Comparison of ENCODE assay signal across 11 mouse cellular contexts in the genomic region with DNA sequence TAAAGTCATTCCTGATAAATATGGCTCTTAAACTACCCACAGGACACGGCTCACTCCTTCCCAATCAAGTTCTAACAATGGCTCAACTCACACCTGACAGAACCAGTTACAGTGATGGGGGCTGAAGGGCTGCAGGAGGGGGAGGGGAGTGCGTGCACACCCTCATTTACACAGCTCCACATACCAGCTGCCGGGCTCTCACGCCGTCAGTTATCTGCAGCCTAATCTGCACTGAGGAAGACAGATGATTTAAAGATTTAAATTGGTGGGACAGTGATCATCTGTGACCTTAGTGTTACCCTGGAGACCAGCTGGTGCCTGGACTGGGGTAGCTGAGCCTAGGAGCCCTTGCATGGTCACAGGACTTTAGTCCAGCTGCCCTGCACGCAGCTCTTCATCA.
DNase-seq lines count a peak whose midpoint lies in the region; ATAC-seq and TF ChIP-seq lines count a peak whose summit lies in the region.
"Had no signal": no experiment of that assay in that cellular context is flagged by ENCODE, and none has a peak within 500 bp of the region (broad histone marks: within the 10 kb centered on the region; RNA-seq: fewer than 3 reads in every experiment).

No protein-coding gene starts in this region.

- no peak overlapping the region for H3K4me2 ChIP-seq in stomach, embryonic 15.5 days
- H3K4me2 ChIP-seq in stomach, postnatal 0 days (replicated peaks; ENCODE audit: low read depth), result no peak overlapping the region
- peak overlapping the region; percentile 8; the same call in 1 of the 2 replicates for H3K4me2 ChIP-seq in hindbrain, embryonic 13.5 days
- H3K4me2 ChIP-seq in midbrain, embryonic 13.5 days (replicated peaks), result 0 out of 2 replicates have a peak overlapping the region, but pooled peaks have one; percentile 12

- no peak for TF ChIP-seq EP300 in stomach, postnatal 0 days (optimal IDR thresholded peaks at IDR 0.05)

- no peak for TF ChIP-seq CTCF in stomach, postnatal 0 days (IDR thresholded peaks at IDR 0.05; ENCODE audit: low read depth)

- WGBS in stomach, embryonic 15.5 days, result 8% methylated on average over 6 of the region's 6 CpGs
- WGBS in stomach, postnatal 0 days, result 13% methylated on average over 6 of the region's 6 CpGs
- WGBS in hindbrain, embryonic 13.5 days, result 13% methylated on average over 6 of the region's 6 CpGs
- 23% methylated on average over 6 of the region's 6 CpGs for WGBS in midbrain, embryonic 13.5 days

- H3K4me1 ChIP-seq in stomach, embryonic 15.5 days, result peaks cover 7% of the 10 kb centered on the region; the same call in 1 of the 2 replicates
- H3K4me1 ChIP-seq in stomach, postnatal 0 days (replicated peaks; ENCODE audit: control insufficient read depth, insufficient read depth), result no peaks in the 10 kb centered on the region
- peaks cover 25% of the 10 kb centered on the region for H3K4me1 ChIP-seq in hindbrain, embryonic 13.5 days (replicated peaks)
- H3K4me1 ChIP-seq in midbrain, embryonic 13.5 days (replicated peaks), result peaks cover 23% of the 10 kb centered on the region

- H3K4me3 ChIP-seq in stomach, embryonic 15.5 days (replicated peaks), result no peak overlapping the region
- no peak overlapping the region for H3K4me3 ChIP-seq in stomach, postnatal 0 days (ENCODE audit: low read depth, low read length)
- H3K4me3 ChIP-seq in hindbrain, embryonic 13.5 days, result no peak overlapping the region
- no peak overlapping the region for H3K4me3 ChIP-seq in midbrain, embryonic 13.5 days (replicated peaks)

- H3K27ac ChIP-seq in stomach, embryonic 15.5 days, result no peak overlapping the region
- H3K27ac ChIP-seq in stomach, postnatal 0 days (replicated peaks), result no peak overlapping the region
- no peak overlapping the region for H3K27ac ChIP-seq in hindbrain, embryonic 13.5 days
- no peak overlapping the region for H3K27ac ChIP-seq in midbrain, embryonic 13.5 days

- no peak for DNase-seq in stomach, postnatal 0 days (ENCODE audit: low spot score)
- no peak for DNase-seq in gastrocnemius, postnatal 36 days
- no peak for DNase-seq in spleen, postnatal 10 days (ENCODE audit: low spot score in 2 of 2)
- no peak for DNase-seq in heart, postnatal 4 days
- DNase-seq: kidney, adult 11 months; lung, adult 2 months; thymus, postnatal 14 days had no signal

- no peaks in the 10 kb centered on the region for H3K9me3 ChIP-seq in stomach, embryonic 15.5 days
- H3K9me3 ChIP-seq in stomach, postnatal 0 days (ENCODE audit: control insufficient read depth, low read length), result no peaks in the 10 kb centered on the region
- no peaks in the 10 kb centered on the region for H3K9me3 ChIP-seq in hindbrain, embryonic 13.5 days
- H3K9me3 ChIP-seq in midbrain, embryonic 13.5 days, result no peaks in the 10 kb centered on the region

- no peaks in the 10 kb centered on the region for H3K27me3 ChIP-seq in stomach, embryonic 15.5 days (replicated peaks)
- no peaks in the 10 kb centered on the region for H3K27me3 ChIP-seq in stomach, postnatal 0 days (ENCODE audit: control insufficient read depth, insufficient read depth, low read length)
- no peaks in the 10 kb centered on the region for H3K27me3 ChIP-seq in hindbrain, embryonic 13.5 days
- H3K27me3 ChIP-seq in midbrain, embryonic 13.5 days, result no peaks in the 10 kb centered on the region

- H3K36me3 ChIP-seq in stomach, embryonic 15.5 days, result no peaks in the 10 kb centered on the region
- H3K36me3 ChIP-seq in stomach, postnatal 0 days (ENCODE audit: control insufficient read depth, insufficient read depth, low read length), result no peaks in the 10 kb centered on the region
- H3K36me3 ChIP-seq in hindbrain, embryonic 13.5 days, result no peaks in the 10 kb centered on the region
- no peaks in the 10 kb centered on the region for H3K36me3 ChIP-seq in midbrain, embryonic 13.5 days

- intact Hi-C loops in gastrocnemius, postnatal 36 days (cut with DNase I), result no loop called here

- no peak overlapping the region for H3K9ac ChIP-seq in stomach, embryonic 15.5 days
- H3K9ac ChIP-seq in stomach, postnatal 0 days (ENCODE audit: low read length), result no peak overlapping the region
- H3K9ac ChIP-seq in hindbrain, embryonic 13.5 days, result no peak overlapping the region
- no peak overlapping the region for H3K9ac ChIP-seq in midbrain, embryonic 13.5 days (replicated peaks)

- ATAC-seq in stomach, embryonic 15.5 days (ENCODE audit: insufficient read depth, low FRiP score, low read depth), result peak; percentile 39; the same call in 1 of the 2 replicates
- ATAC-seq in stomach, postnatal 0 days (ENCODE audit: low FRiP score, low TSS enrichment), result no peak
- peak; percentile 82 for ATAC-seq in hindbrain, embryonic 13.5 days (ENCODE audit: low FRiP score)
- peak; percentile 96 for ATAC-seq in midbrain, embryonic 13.5 days
- no peak for ATAC-seq in CD4-positive, CD25-positive, alpha-beta regulatory T cell, adult 4 months

Comparison
In these comparisons a context has a peak if more than half of its experiments do, and no peak if none do; other contexts are left out.
1. ATAC-seq: peak in stomach, embryonic 15.5 days (single experiment), hindbrain, embryonic 13.5 days (single experiment) and midbrain, embryonic 13.5 days (single experiment); none in stomach, postnatal 0 days (single experiment) and CD4-positive, CD25-positive, alpha-beta regulatory T cell, adult 4 months (single experiment).
2. H3K4me2 ChIP-seq: peak in hindbrain, embryonic 13.5 days (single experiment) and midbrain, embryonic 13.5 days (single experiment); none in stomach, embryonic 15.5 days (single experiment) and stomach, postnatal 0 days (single experiment).